Mouse (Mus musculus) forebrain, postnatal 0 days (tissue): Measurements from ENCODE around the gene 1700037H04Rik. TPM values are rescaled to one million over a fixed set of nuclear protein-coding genes. Genes with fewer than 3 reads are reported as not detected.
A peak's percentile ranks its signal among the peaks of the same experiment; 100 is the strongest.

Experiments used
- ATAC-seq: fragments of 200-750 bp; cut with Nextera tagmentation; 2 replicates; pipeline ENCODE4 v1.8.0; 2017; ENCODE audit warnings: mild to moderate bottlenecking, moderate library complexity
- DNase-seq: peaks from one replicate; pipeline ENCODE4 v3.0.0-alpha.2; 2015
- H3K27ac ChIP-seq: fragments of 300-500 bp; sonication (generic); 2 replicates; pipeline ENCODE4 v1.5.1; 2014; ENCODE audit warnings: low read depth, mild to moderate bottlenecking, antibody characterized with exemption, low read length, moderate library complexity, mixed read lengths
- H3K27me3 ChIP-seq: fragments of 300-500 bp; sonication (generic); 2 replicates; pipeline ENCODE4 v1.6.1; 2014; ENCODE audit warnings: mild to moderate bottlenecking, low read length, mixed read lengths; ENCODE audit not compliant: insufficient read depth
- H3K36me3 ChIP-seq: fragments of 300-500 bp; sonication (generic); 2 replicates; pipeline ENCODE4 v1.6.1; 2014; ENCODE audit warnings: mild to moderate bottlenecking, moderate library complexity; ENCODE audit not compliant: insufficient read depth
- H3K4me1 ChIP-seq: fragments of 300-500 bp; sonication (generic); 2 replicates; pipeline ENCODE4 v1.6.1; 2014; ENCODE audit warnings: antibody characterized with exemption; ENCODE audit not compliant: insufficient read depth
- H3K4me2 ChIP-seq: fragments of 300-500 bp; sonication (generic); 2 replicates; pipeline ENCODE4 v1.6.1; 2014; ENCODE audit warnings: low read depth, mild to moderate bottlenecking, moderate library complexity
- H3K4me3 ChIP-seq: fragments of 300-500 bp; sonication (generic); 2 replicates; pipeline ENCODE4 v1.5.1; 2014; ENCODE audit warnings: low read depth, low read length, mixed read lengths
- H3K9ac ChIP-seq: fragments of 300-500 bp; sonication (generic); 2 replicates; pipeline ENCODE4 v1.6.1; 2014; ENCODE audit warnings: mild to moderate bottlenecking
- H3K9me3 ChIP-seq: fragments of 300-500 bp; sonication (generic); 2 replicates; pipeline ENCODE4 v1.6.1; 2016; ENCODE audit warnings: low read length
- CTCF ChIP-seq: sonication (generic); IDR thresholded peaks from 2 replicates; pipeline ENCODE4 v1.5.1; 2016; ENCODE audit warnings: antibody characterized with exemption, control low read depth, low read depth
- WGBS: fragments of 180-500 bp; shearing (Covaris S2); extraction: QIAGEN DNeasy Blood & Tissue Kit; methylation state at CpG from one replicate; pipeline ENCODE4 v1.1.7; 2014; 5-methylcytosine and 5-hydroxymethylcytosine counted together
- polyA plus RNA-seq: library from polyadenylated mRNA; unstranded; fragments of >200 nt; fragmentation: Nextera tagmentation; extraction: Ambion mirVana; gene quantifications from 2 replicates; pipeline ENCODE4 v1.2.1, GENCODE M21; 2015
- total RNA-seq: library from RNA; depleted of rRNA; stranded (reverse); fragments of >200 nt; gene quantifications from 2 replicates; pipeline ENCODE4 v1.2.3, GENCODE M21; 2014

The 1700037H04Rik gene
- total and polyA plus RNA-seq, 2 experiments from 2014 or later, result 94.0 to 95.0 TPM

- under 1% methylated on average over 67 of the region's 67 CpGs for WGBS
- peak; percentile 28 for TF ChIP-seq CTCF
Measured at GRCm38 (mm10) chr2:131179246-131179886, 19.5 kb upstream of the 1700037H04Rik start.

GRCm38 (mm10) chr2:131178828-131179245, 19.0 kb upstream of the 1700037H04Rik start:
- Histone ChIP-seq H3K4me3 (peak overlapping the region; percentile 84), H3K9ac (peak overlapping the region; percentile 93), H3K4me2 (peak overlapping the region; percentile 98), H3K9me3 (no peaks in the 10 kb centered on the region), H3K4me1 (peaks cover 33% of the 10 kb centered on the region), H3K36me3 (no peaks in the 10 kb centered on the region; the same call in 1 of the 2 replicates), H3K27ac (peak overlapping the region; percentile 99), H3K27me3 (no peaks in the 10 kb centered on the region)
- WGBS, result 15% methylated on average over 26 of the region's 26 CpGs
- ATAC-seq (no peak), DNase-seq (no peak)
- no peak for TF ChIP-seq CTCF

More at GRCm38 (mm10) chr2:131179246-131179886, 19.5 kb upstream of the 1700037H04Rik start:
- peaks cover 33% of the 10 kb centered on the region for H3K4me1 ChIP-seq
- peak overlapping the region; percentile 98 for H3K4me2 ChIP-seq
- peak overlapping the region; percentile 99 for H3K27ac ChIP-seq
- no peaks in the 10 kb centered on the region for H3K9me3 ChIP-seq
- H3K36me3 ChIP-seq, result no peaks in the 10 kb centered on the region; the same call in 1 of the 2 replicates
- DNase-seq, result peak; percentile 82
- no peaks in the 10 kb centered on the region for H3K27me3 ChIP-seq
- H3K9ac ChIP-seq, result peak overlapping the region; percentile 93
- peak overlapping the region; percentile 84 for H3K4me3 ChIP-seq
- ATAC-seq, result peak; percentile 82

- Histone ChIP-seq H3K27me3 (no peaks in the 10 kb centered on the region), H3K4me3 (peak overlapping the region; percentile 84), H3K9ac (peak overlapping the region; percentile 93; the same call in 1 of the 2 replicates), H3K9me3 (no peaks in the 10 kb centered on the region), H3K27ac (no peak overlapping the region), H3K36me3 (no peaks in the 10 kb centered on the region; the same call in 1 of the 2 replicates), H3K4me2 (peak overlapping the region; percentile 98), H3K4me1 (peaks cover 33% of the 10 kb centered on the region)
- ATAC-seq (no peak), DNase-seq (no peak)
- 80% methylated on average over 9 of the region's 9 CpGs for WGBS
- TF ChIP-seq CTCF, result no peak
Measured at GRCm38 (mm10) chr2:131177932-131178331, 18.1 kb upstream of the 1700037H04Rik start.

GRCm38 (mm10) chr2:131176491-131176890, 16.6 kb upstream of the 1700037H04Rik start:
- Histone ChIP-seq H3K27ac (no peak overlapping the region), H3K9ac (no peak overlapping the region), H3K9me3 (no peaks in the 10 kb centered on the region), H3K4me3 (no peak overlapping the region), H3K4me1 (peaks cover 33% of the 10 kb centered on the region), H3K36me3 (peaks cover 11% of the 10 kb centered on the region; the same call in 1 of the 2 replicates), H3K4me2 (no peak overlapping the region), H3K27me3 (no peaks in the 10 kb centered on the region)
- no peak for ATAC-seq
- DNase-seq, result no peak
- TF ChIP-seq CTCF, result no peak
- 62% methylated on average over 5 of the region's 5 CpGs for WGBS

- ATAC-seq, result no peak
- Histone ChIP-seq H3K9ac (no peak overlapping the region), H3K36me3 (peaks cover 14% of the 10 kb centered on the region; the same call in 1 of the 2 replicates), H3K4me3 (no peak overlapping the region), H3K27me3 (no peaks in the 10 kb centered on the region), H3K27ac (no peak overlapping the region), H3K4me2 (no peak overlapping the region), H3K9me3 (no peaks in the 10 kb centered on the region), H3K4me1 (peaks cover 33% of the 10 kb centered on the region)
- no peak for DNase-seq
- TF ChIP-seq CTCF, result no peak
- WGBS, result 81% methylated on average over 1 of the region's 1 CpGs
Measured at GRCm38 (mm10) chr2:131175945-131176309, 16.0 kb upstream of the 1700037H04Rik start.

GRCm38 (mm10) chr2:131175286-131175944, 15.5 kb upstream of the 1700037H04Rik start:
- ATAC-seq (no peak), DNase-seq (no peak)
- no peaks in the 10 kb centered on the region for H3K9me3 ChIP-seq
- H3K27me3 ChIP-seq, result no peaks in the 10 kb centered on the region
- H3K4me2 ChIP-seq, result no peak overlapping the region
- no peak overlapping the region for H3K27ac ChIP-seq
- no peak for TF ChIP-seq CTCF
- H3K36me3 ChIP-seq, result peaks cover 14% of the 10 kb centered on the region; the same call in 1 of the 2 replicates
- no peak overlapping the region for H3K9ac ChIP-seq
- H3K4me3 ChIP-seq, result no peak overlapping the region
- WGBS, result 70% methylated on average over 3 of the region's 3 CpGs
- peaks cover 33% of the 10 kb centered on the region for H3K4me1 ChIP-seq

GRCm38 (mm10) chr2:131174700-131175099, 14.8 kb upstream of the 1700037H04Rik start:
- H3K9me3 ChIP-seq, result no peaks in the 10 kb centered on the region
- ATAC-seq (peak; percentile 72), DNase-seq (peak; percentile 85)
- 5% methylated on average over 11 of the region's 11 CpGs for WGBS
- peaks cover 14% of the 10 kb centered on the region; the same call in 1 of the 2 replicates for H3K36me3 ChIP-seq
- H3K27ac ChIP-seq, result no peak overlapping the region
- H3K4me3 ChIP-seq, result peak overlapping the region; percentile 43
- H3K4me1 ChIP-seq, result peaks cover 31% of the 10 kb centered on the region
- H3K9ac ChIP-seq, result no peak overlapping the region
- H3K4me2 ChIP-seq, result peak overlapping the region; percentile 91
- TF ChIP-seq CTCF, result no peak
- H3K27me3 ChIP-seq, result no peaks in the 10 kb centered on the region
